Mouse (Mus musculus) urinary bladder, postnatal 25 days (tissue): ENCODE data around the gene Vwc2l.

ENCODE experiments used
- DNase-seq: peaks from one replicate; pipeline ENCODE4 v3.0.0; 2022; ENCODE audit warnings: low spot score

Vwc2l gene

GRCm38 (mm10) chr1:70725655-70726066, at the start of gene Vwc2l:
Gene Vwc2l (plus strand): TSS chr1:70725715.
- DNase-seq = peak; percentile 60

- DNase-seq = no peak
Observed at GRCm38 (mm10) chr1:70692529-70692928, 33.0 kb upstream of the Vwc2l start.

- DNase-seq = no peak
Observed at GRCm38 (mm10) chr1:70700270-70700669, 25.2 kb upstream of the Vwc2l start.

- DNase-seq = no peak
Observed at GRCm38 (mm10) chr1:70703934-70704333, 21.6 kb upstream of the Vwc2l start.

- DNase-seq = no peak
Observed at GRCm38 (mm10) chr1:70705821-70706220, 19.7 kb upstream of the Vwc2l start.

GRCm38 (mm10) chr1:70725045-70725444, 470 bp upstream of the Vwc2l start:
- DNase-seq = no peak

GRCm38 (mm10) chr1:70787146-70787545, 61.6 kb downstream of the Vwc2l start:
- no peak for DNase-seq

GRCm38 (mm10) chr1:70791636-70792035, 66.1 kb downstream of the Vwc2l start:
- DNase-seq = no peak

GRCm38 (mm10) chr1:70795094-70795493, 69.6 kb downstream of the Vwc2l start:
- DNase-seq = no peak

GRCm38 (mm10) chr1:70803401-70803800, 77.9 kb downstream of the Vwc2l start:
- no peak for DNase-seq

GRCm38 (mm10) chr1:70823111-70823510, 97.6 kb downstream of the Vwc2l start:
- DNase-seq = no peak

- no peak for DNase-seq
Observed at GRCm38 (mm10) chr1:70833262-70833661, 107.7 kb downstream of the Vwc2l start.

- DNase-seq = no peak
Observed at GRCm38 (mm10) chr1:70842222-70842621, 116.7 kb downstream of the Vwc2l start.

- DNase-seq = no peak
Observed at GRCm38 (mm10) chr1:70845276-70845675, 119.8 kb downstream of the Vwc2l start.

GRCm38 (mm10) chr1:70851633-70852390, 126.3 kb downstream of the Vwc2l start:
- no peak for DNase-seq

- DNase-seq = no peak
Observed at GRCm38 (mm10) chr1:70853446-70853845, 127.9 kb downstream of the Vwc2l start.

GRCm38 (mm10) chr1:70855912-70856311, 130.4 kb downstream of the Vwc2l start:
- DNase-seq = no peak

GRCm38 (mm10) chr1:70861672-70862071, 136.2 kb downstream of the Vwc2l start:
- no peak for DNase-seq

GRCm38 (mm10) chr1:70866137-70866536, 140.6 kb downstream of the Vwc2l start:
- no peak for DNase-seq

- no peak for DNase-seq
Observed at GRCm38 (mm10) chr1:70880496-70880895, 155.0 kb downstream of the Vwc2l start.

GRCm38 (mm10) chr1:70881269-70881668, 155.8 kb downstream of the Vwc2l start:
- no peak for DNase-seq

- no peak for DNase-seq
Observed at GRCm38 (mm10) chr1:70884156-70884555, 158.6 kb downstream of the Vwc2l start.

- DNase-seq = no peak
Observed at GRCm38 (mm10) chr1:70902311-70902710, 176.8 kb downstream of the Vwc2l start.

GRCm38 (mm10) chr1:70907366-70907765, 181.9 kb downstream of the Vwc2l start:
- no peak for DNase-seq
